ENCODE assay signal across 24 mouse cellular contexts in the genomic region with DNA sequence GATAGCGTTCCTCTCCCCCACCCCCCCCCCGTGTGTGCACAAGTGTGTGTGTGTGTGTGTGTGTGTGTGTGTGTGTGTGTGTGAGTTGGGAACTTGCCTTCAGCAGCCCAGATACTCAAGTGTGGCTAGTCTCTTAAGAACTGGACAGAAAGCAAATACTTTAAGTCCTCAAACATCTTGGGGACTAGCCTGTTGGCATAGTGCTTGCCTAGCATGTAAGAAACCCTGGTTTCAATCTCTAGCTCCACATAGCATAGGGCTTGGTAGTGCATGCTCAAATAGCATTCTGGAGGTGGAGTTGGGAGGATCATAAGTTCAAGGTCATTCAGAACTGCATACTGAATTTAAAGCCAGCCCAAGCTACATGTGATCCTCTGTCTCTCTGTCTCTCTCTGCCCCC.
DNase-seq lines count a peak whose midpoint lies in the region; ATAC-seq lines count a peak whose summit lies in the region.
"Had no signal": no experiment of that assay in that cellular context is flagged by ENCODE, and none has a peak within 500 bp of the region (broad histone marks: within the 10 kb centered on the region; RNA-seq: fewer than 3 reads in every experiment).

No protein-coding gene starts in this region.

- no peak overlapping the region for H3K27ac ChIP-seq in lung, embryonic 15.5 days
- H3K27ac ChIP-seq: embryonic facial prominence, embryonic 10.5 days; embryonic facial prominence, embryonic 13.5 days; forebrain, embryonic 12.5 days; forebrain, embryonic 15.5 days; heart, adult 2 months; hindbrain, embryonic 12.5 days; hindbrain, embryonic 15.5 days had no signal

- H3K27me3 ChIP-seq in lung, embryonic 15.5 days, result no peaks in the 10 kb centered on the region
- H3K27me3 ChIP-seq: embryonic facial prominence, embryonic 13.5 days; forebrain, embryonic 12.5 days; forebrain, embryonic 15.5 days; hindbrain, embryonic 12.5 days; hindbrain, embryonic 15.5 days had no signal

- ATAC-seq in lung, embryonic 15.5 days (ENCODE audit: borderline replicate concordance, extremely low read depth, low FRiP score, low TSS enrichment), result peak; percentile 64; the same call in 1 of the 2 replicates
- ATAC-seq in cerebellum, adult (ENCODE audit: insufficient number of reproducible peaks, low FRiP score, low TSS enrichment), result no peak
- ATAC-seq: CD4-positive, CD25-positive, alpha-beta regulatory T cell, adult 4 months; forebrain, embryonic 15.5 days had no signal

- H3K9ac ChIP-seq in lung, embryonic 15.5 days, result no peak overlapping the region
- H3K9ac ChIP-seq: embryonic facial prominence, embryonic 13.5 days; forebrain, embryonic 12.5 days; forebrain, embryonic 15.5 days; hindbrain, embryonic 12.5 days; hindbrain, embryonic 15.5 days had no signal

- no peak overlapping the region for H3K4me3 ChIP-seq in lung, embryonic 15.5 days
- H3K4me3 ChIP-seq: embryonic facial prominence, embryonic 10.5 days; embryonic facial prominence, embryonic 13.5 days; erythroblast, embryonic 14.5 days; forebrain, embryonic 12.5 days; forebrain, embryonic 15.5 days; heart, adult 2 months; hindbrain, embryonic 12.5 days; hindbrain, embryonic 15.5 days had no signal

- 55% methylated on average over 2 of the region's 2 CpGs for WGBS in lung, embryonic 15.5 days

- no peak for DNase-seq in lung, postnatal 14 days
- peak; percentile 10 for DNase-seq in lung, postnatal 10 days
- peak; percentile 46 for DNase-seq in lung, postnatal 36 days
- DNase-seq in layer of hippocampus, postnatal 14 days (ENCODE audit: low spot score in 2 of 2), result no peak
- DNase-seq: adrenal gland, adult 2 months; adrenal gland, postnatal 14 days; cerebellum, adult 11-12 months; cerebellum, adult 8-10 months; cerebellum, postnatal 10 days; cerebellum, postnatal 36 days; embryo, embryonic 11 days; gastrocnemius, postnatal 25 days; heart, adult 2 months had no signal

- no peaks in the 10 kb centered on the region for H3K4me1 ChIP-seq in lung, embryonic 15.5 days
- H3K4me1 ChIP-seq: embryonic facial prominence, embryonic 10.5 days; embryonic facial prominence, embryonic 13.5 days; forebrain, embryonic 12.5 days; forebrain, embryonic 15.5 days; hindbrain, embryonic 12.5 days; hindbrain, embryonic 15.5 days had no signal

- no peaks in the 10 kb centered on the region for H3K36me3 ChIP-seq in lung, embryonic 15.5 days
- H3K36me3 ChIP-seq: embryonic facial prominence, embryonic 10.5 days; embryonic facial prominence, embryonic 13.5 days; forebrain, embryonic 12.5 days; forebrain, embryonic 15.5 days; hindbrain, embryonic 12.5 days; hindbrain, embryonic 15.5 days had no signal

- H3K4me2 ChIP-seq in lung, embryonic 15.5 days, result no peak overlapping the region
- H3K4me2 ChIP-seq: embryonic facial prominence, embryonic 13.5 days; forebrain, embryonic 12.5 days; forebrain, embryonic 15.5 days; heart, embryonic 11.5 days; hindbrain, embryonic 12.5 days; hindbrain, embryonic 15.5 days had no signal

- no peaks in the 10 kb centered on the region for H3K9me3 ChIP-seq in lung, embryonic 15.5 days
- H3K9me3 ChIP-seq: embryonic facial prominence, embryonic 10.5 days; embryonic facial prominence, embryonic 13.5 days; forebrain, embryonic 12.5 days; forebrain, embryonic 15.5 days; hindbrain, embryonic 12.5 days; hindbrain, embryonic 15.5 days had no signal

Comparison
In these comparisons a context has a peak if more than half of its experiments do, and no peak if none do; other contexts are left out.
1. DNase-seq: peak in lung, postnatal 10 days (single experiment) and lung, postnatal 36 days (single experiment); none in lung, postnatal 14 days (single experiment) and layer of hippocampus, postnatal 14 days (0 of 2).